Mouse (Mus musculus) heart, adult 2 months (tissue): Measurements from ENCODE around the gene Gm8126. TPM values are rescaled to one million over a fixed set of nuclear protein-coding genes. Genes with fewer than 3 reads are reported as not detected.
"Not testable (repeated sequence)": the region's sequence is repeated elsewhere in the genome, so short reads cannot be mapped to it uniquely, and the experiment has no call there.

Source experiments
- DNase-seq, 2 experiments: peaks; one replicate each; pipeline ENCODE4 v3.0.0; 2021
- H3K27ac ChIP-seq: fragments of 200-600 bp; 2 replicates; pipeline ENCODE4 v1.8.1; 2022
- H3K27me3 ChIP-seq: fragments of 200-500 bp; 2 replicates; pipeline ENCODE4 v1.6.1; 2012; ENCODE audit warnings: mild to moderate bottlenecking, low read length, inconsistent platforms, mixed read lengths; ENCODE audit not compliant: control insufficient read depth, insufficient read depth
- H3K36me3 ChIP-seq: fragments of 200-500 bp; 2 replicates; pipeline ENCODE4 v1.6.1; 2012; ENCODE audit warnings: low read length, inconsistent platforms; ENCODE audit not compliant: control insufficient read depth, insufficient read depth
- H3K4me1 ChIP-seq: fragments of 200-500 bp; 2 replicates; pipeline ENCODE4 v1.6.1; 2011; ENCODE audit warnings: low read length; ENCODE audit not compliant: control insufficient read depth, insufficient read depth
- H3K4me3 ChIP-seq: fragments of 200-600 bp; 2 replicates; pipeline ENCODE4 v1.8.1; 2022
- H3K79me2 ChIP-seq: fragments of 200-500 bp; replicated peaks from 2 replicates; pipeline ENCODE4 v1.6.1; 2012; ENCODE audit warnings: mild to moderate bottlenecking, inconsistent platforms, low read length, moderate library complexity, mixed read lengths; ENCODE audit not compliant: control insufficient read depth, insufficient read depth
- H3K9ac ChIP-seq: fragments of 200-500 bp; 2 replicates; pipeline ENCODE4 v1.6.1; 2012; ENCODE audit warnings: low read depth, mild to moderate bottlenecking, control low read depth, inconsistent platforms, low read length, mixed read lengths
- WGBS: fragments of 180-500 bp; shearing (Covaris S2); methylation state at CpG from one replicate; pipeline ENCODE4 v1.1.7; 2018; 5-methylcytosine and 5-hydroxymethylcytosine counted together
- intact Hi-C: fragments of 180-260 bp; cut with DNase I; formaldehyde crosslinking; loops from one replicate; pipeline ENCODE4 v1.15.1; 2025
- long read RNA-seq: library from polyadenylated mRNA; stranded (forward); transcript quantifications from one replicate; pipeline ENCODE4 v2.0.0, GENCODE M21; 2021
- polyA plus RNA-seq: library from polyadenylated mRNA; depleted of rRNA; stranded (reverse); fragments of >200 nt; gene quantifications from 2 replicates; pipeline ENCODE4 v1.2.3, GENCODE M21; 2012; rRNA removed
- total RNA-seq, 2 experiments: library from RNA; stranded (reverse); gene quantifications; 2 replicates each; pipeline ENCODE4 v1.2.3; 2021

The Gm8126 gene
- total RNA-seq (not detected), polyA plus RNA-seq (not detected in 2 replicates)
- long read RNA-seq: 0 reads

DNA sequence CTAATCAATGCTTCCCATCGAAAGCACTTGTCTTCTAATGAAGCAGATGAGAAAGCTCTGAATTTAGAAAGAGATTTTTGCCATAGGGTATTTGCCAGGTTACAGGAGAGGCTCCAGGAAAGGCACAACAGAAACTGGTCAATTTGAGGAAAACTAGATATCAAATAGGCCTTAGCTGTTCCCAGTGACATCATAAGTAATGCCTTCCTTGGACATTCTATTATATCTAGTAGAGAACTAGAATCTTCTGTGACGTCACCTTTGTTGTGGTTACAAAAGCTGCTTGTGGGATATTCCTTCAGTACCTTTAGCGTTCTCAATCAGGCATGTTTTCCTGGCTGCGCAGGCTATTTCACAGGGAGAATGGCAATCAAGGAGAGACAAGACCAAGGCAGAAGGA, at the start of gene Gm8126:
Gene Gm8126 (plus strand): TSS at position 301 of the 400 bp plus-strand sequence.
- WGBS: 68% methylated on average over 3 of the region's 4 CpGs
- H3K36me3 ChIP-seq, H3K4me3 ChIP-seq, intact Hi-C loops, DNase-seq, H3K4me1 ChIP-seq, H3K27ac ChIP-seq, H3K27me3 ChIP-seq, H3K79me2 ChIP-seq, H3K9ac ChIP-seq: not testable (repeated sequence)

DNA sequence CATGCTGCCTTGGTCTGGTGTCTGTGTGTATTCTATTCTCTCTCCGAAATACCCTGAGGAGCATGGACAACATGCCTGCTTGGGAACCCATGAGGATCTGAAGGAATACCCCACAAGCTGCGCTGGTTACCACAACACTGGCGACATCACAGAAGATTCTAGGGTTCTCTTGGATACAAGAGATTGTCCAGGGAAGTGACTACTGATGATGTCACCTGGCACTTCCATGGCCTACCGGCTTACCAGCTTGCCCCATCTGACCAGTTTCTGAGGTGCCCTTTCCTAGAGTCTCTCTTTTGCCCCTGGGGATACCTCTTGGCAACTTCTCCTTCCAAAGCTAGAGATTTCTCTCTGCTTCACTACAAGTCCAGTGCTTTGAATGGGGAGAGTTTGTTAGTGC, 23.2 kb upstream of the Gm8126 start, which contains the start of gene Gm8122:
Gene Gm8122 (minus strand): TSS at position 101 of the 400 bp plus-strand sequence.
- H3K79me2 ChIP-seq, H3K27ac ChIP-seq, H3K9ac ChIP-seq, intact Hi-C loops, H3K4me3 ChIP-seq, H3K27me3 ChIP-seq, H3K36me3 ChIP-seq, H3K4me1 ChIP-seq, DNase-seq: not testable (repeated sequence)
- 82% methylated on average over 4 of the region's 4 CpGs for WGBS

DNA sequence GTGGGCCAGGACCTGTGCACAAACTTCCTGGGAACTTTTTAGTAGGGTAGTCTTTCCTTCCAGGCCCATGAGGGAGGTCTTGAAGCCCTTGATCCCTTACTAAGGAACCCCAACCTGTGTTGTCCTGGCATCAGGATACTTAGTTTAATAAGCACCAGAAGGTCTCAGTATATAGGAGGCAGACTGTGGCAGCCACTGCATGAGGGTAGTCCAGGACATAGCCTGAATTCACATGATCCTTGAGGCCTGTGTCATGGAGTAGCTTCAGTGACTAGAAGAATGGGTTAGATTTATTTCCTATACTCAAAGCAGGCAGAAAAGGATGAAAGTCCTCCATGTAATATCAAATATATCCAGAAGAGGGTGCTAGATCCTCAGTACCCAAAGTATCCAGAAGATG, 20.7 kb upstream of the Gm8126 start:
- intact Hi-C loops, H3K4me1 ChIP-seq, H3K9ac ChIP-seq, H3K27me3 ChIP-seq, H3K4me3 ChIP-seq, H3K27ac ChIP-seq, H3K36me3 ChIP-seq, DNase-seq, H3K79me2 ChIP-seq: not testable (repeated sequence)

DNA sequence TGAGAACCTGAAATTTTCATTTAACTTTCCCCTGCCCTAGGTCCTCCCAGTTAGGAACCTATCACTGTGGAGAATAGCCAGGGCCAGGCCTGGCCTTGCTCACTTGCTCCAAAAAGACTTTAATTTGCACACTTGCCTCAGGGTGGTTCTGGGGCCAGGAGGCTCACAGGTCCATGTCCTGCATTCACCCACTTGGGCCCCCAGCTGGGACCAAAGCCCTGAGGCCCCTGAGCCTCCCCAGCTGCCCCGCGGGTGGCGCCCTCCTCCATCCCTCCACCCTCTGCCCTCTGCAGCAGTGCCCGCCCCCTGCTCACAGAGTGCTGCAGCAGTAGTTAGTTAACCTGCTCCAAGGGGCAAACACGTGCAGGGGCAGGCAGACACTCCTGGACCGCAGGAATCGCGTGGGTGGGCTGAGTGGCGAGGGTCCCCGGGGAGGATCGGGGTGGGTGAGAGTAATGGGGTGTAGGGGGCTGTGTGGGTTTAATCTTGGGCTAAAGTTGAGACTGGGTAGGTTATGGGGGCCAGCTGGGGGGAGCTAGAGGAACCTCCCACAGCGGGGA, 8.8 kb upstream of the Gm8126 start:
- H3K27ac ChIP-seq, H3K79me2 ChIP-seq, H3K36me3 ChIP-seq, H3K9ac ChIP-seq, intact Hi-C loops, H3K27me3 ChIP-seq, H3K4me1 ChIP-seq, H3K4me3 ChIP-seq: not testable (repeated sequence)
- WGBS: 27% methylated on average over 10 of the region's 12 CpGs
- DNase-seq: peak in 1 of 2 experiments; percentile 37

DNA sequence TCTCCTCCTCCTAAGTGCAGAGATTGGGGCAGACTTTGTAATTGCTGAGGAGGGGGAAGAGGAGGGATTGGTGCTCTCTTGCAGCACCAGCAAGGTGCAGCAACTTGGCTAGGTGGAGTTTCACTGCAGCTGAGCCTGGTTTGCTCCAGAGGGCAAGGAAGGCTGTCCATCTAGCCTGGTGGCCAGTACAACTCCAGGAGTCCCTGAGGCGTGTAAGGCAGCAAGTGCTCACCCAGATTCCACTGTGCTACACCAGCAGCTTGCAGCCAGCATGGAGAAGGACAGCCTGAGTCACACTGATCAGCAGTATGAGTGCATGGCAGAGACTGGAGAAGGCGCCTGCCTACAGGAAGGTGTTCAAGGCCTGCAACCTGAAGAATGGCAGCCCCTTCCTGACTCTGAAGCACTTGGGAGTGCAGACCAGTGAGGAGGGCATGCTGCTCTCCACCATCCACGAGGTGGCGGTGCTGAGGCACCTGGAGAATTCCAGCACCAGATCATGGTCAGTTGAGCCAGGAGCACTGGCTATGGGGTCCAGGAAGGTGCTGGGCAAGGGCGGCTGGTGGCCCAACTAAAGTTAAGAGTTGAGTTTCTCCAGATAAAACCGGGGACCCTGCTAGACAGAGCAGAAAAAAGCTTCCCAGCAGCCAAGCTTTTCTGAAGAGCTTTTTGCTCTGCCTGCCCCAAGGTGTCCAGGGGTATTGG, 7.7 kb upstream of the Gm8126 start:
- DNase-seq, H3K4me3 ChIP-seq, H3K9ac ChIP-seq, H3K27ac ChIP-seq, intact Hi-C loops, H3K36me3 ChIP-seq, H3K4me1 ChIP-seq, H3K27me3 ChIP-seq, H3K79me2 ChIP-seq: not testable (repeated sequence)
- 26% methylated on average over 5 of the region's 6 CpGs for WGBS

DNA sequence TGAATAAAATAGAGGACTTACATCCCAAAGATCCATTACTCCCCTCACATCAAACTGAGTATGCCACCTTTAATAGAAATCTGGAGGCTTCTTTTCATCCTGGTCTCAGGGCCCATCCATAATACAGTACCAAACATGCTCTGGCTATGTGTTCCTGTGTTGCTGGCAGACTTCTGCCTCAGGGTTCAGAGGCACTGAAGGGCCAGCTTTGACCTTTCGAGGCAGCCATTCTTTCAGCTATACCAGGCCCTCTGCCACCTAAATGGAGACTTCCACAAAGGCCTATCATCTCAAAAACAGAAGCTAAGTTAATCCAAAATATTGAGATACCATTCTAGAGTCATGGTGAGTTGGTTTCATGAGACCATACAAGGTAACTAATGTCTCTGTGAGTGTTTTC, 1.9 kb upstream of the Gm8126 start:
- intact Hi-C loops, H3K27ac ChIP-seq, H3K4me1 ChIP-seq, H3K9ac ChIP-seq, H3K4me3 ChIP-seq, H3K27me3 ChIP-seq, H3K36me3 ChIP-seq, DNase-seq, H3K79me2 ChIP-seq: not testable (repeated sequence)
- WGBS: 55% methylated on average over 1 of the region's 1 CpGs

DNA sequence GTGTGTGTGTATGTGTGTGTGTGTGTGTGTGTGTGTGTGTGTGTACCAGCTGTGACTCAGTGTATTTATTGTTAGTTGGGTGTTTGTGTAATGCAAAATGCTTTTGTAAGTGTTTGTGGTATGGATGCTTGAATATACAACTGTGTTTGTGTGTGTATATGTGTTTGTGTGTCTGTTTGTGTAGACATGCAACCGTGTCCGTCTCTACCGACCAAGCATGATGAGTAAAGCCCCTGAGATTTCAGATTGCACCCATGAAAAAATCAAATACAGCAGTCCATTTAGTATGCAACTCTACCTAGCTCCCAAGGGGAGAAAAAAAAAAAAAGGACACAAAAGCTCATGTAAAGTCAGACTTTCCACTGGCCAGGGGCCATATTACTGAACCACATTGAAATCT, 5.0 kb downstream of the Gm8126 start:
- H3K4me1 ChIP-seq, H3K27ac ChIP-seq, H3K36me3 ChIP-seq, H3K4me3 ChIP-seq, intact Hi-C loops, H3K27me3 ChIP-seq, H3K9ac ChIP-seq, H3K79me2 ChIP-seq, DNase-seq: not testable (repeated sequence)
- 81% methylated on average over 3 of the region's 3 CpGs for WGBS

DNA sequence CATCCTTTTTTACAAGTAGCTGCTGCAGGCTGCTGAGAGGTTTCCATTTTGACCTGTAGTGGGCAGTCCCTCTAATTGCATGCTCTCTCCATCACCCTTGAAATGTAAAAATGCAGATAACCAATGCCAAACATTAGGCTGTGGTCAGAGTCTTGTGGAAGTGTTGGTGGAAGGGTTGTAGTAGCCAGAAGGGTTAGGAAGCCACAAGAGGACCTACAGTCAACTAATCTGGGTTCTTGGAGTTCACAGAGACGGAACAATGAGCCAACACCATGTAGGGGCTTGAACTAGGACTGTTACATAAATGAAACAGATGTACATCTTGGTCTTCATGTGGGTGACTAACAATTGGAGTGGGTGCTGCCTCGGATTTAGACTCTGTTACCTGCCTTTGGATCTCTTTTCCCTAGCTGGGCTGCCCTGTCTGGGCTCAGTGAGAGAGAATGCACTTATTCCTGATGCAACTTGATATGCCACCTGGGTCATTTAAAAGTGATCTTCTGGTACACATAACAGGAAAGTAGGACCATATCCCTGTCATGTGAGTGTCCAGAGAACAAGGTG, 10.2 kb downstream of the Gm8126 start:
- H3K9ac ChIP-seq, H3K27me3 ChIP-seq, H3K4me3 ChIP-seq, H3K4me1 ChIP-seq, H3K36me3 ChIP-seq, intact Hi-C loops, H3K27ac ChIP-seq, H3K79me2 ChIP-seq, DNase-seq: not testable (repeated sequence)
- WGBS: 20% methylated on average over 2 of the region's 2 CpGs

DNA sequence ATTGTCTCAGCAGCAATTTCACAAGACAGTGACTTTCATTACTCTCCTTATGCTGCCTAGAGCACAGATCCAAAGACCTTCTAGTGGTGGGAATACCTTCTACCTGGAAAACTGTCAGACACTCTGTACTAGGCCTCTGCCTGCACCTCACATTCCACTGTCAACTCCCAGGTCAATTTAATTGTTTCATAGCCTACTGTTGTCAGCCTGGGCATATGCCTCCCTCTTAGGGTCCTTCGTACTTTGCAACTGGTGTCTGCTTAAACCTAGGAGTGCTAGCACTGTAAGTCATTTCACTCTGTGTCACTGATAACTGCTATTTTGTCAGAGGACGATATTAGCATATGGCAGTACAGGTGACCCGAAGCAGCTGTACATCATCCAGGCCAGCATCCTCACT, 10.8 kb downstream of the Gm8126 start:
- intact Hi-C loops, H3K4me1 ChIP-seq, H3K4me3 ChIP-seq, H3K27ac ChIP-seq, H3K79me2 ChIP-seq, H3K27me3 ChIP-seq, H3K9ac ChIP-seq, DNase-seq, H3K36me3 ChIP-seq: not testable (repeated sequence)
- WGBS: 76% methylated on average over 3 of the region's 3 CpGs

DNA sequence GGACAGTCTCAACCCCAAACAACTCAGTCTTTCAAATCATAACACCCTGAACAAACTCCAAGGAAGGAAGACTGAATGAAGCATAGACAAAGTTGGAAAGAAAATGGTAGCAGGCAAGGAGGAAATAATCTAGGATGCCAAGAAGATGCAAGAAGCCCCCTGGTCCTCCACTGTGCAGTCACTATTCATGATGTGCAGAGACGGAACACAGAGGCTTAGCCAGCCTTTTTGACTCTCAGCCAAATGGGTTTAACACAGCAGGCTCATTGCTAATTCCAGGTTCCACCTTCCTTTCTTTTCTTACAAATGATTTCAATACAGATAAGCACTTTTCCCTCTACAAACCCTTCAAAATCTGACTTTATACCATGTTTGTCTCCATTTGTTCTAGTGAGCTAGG, 14.7 kb downstream of the Gm8126 start:
- H3K36me3 ChIP-seq, H3K27me3 ChIP-seq, intact Hi-C loops, H3K4me3 ChIP-seq, H3K79me2 ChIP-seq, H3K9ac ChIP-seq, DNase-seq, H3K27ac ChIP-seq, H3K4me1 ChIP-seq: not testable (repeated sequence)
- WGBS: 63% methylated on average over 1 of the region's 1 CpGs
